Mouse (Mus musculus) C2C12 (cell line): ENCODE measurements around the gene Dlg5. TPM values are rescaled to one million over a fixed set of nuclear protein-coding genes. Genes with fewer than 3 reads are reported as not detected.

ENCODE experiments used
- H3K27me3 ChIP-seq: one replicate; pipeline ENCODE4 v1.6.1; 2011; ENCODE audit not compliant: control insufficient read depth, insufficient read depth, insufficient read length
- H3K36me3 ChIP-seq: one replicate; pipeline ENCODE4 v1.6.1; 2011; ENCODE audit not compliant: control insufficient read depth, insufficient read depth
- H3K4me3 ChIP-seq: one replicate; pipeline ENCODE4 v1.5.1; 2011; ENCODE audit warnings: mild to moderate bottlenecking, control low read depth; ENCODE audit not compliant: poor library complexity, insufficient read depth, severe bottlenecking
- H3K79me2 ChIP-seq: one replicate; pipeline ENCODE4 v1.6.1; 2011; ENCODE audit not compliant: control insufficient read depth, insufficient read depth
- H3K79me3 ChIP-seq: one replicate; pipeline ENCODE4 v1.6.1; 2011; ENCODE audit warnings: low read depth, control low read depth
- H3ac ChIP-seq: one replicate; pipeline ENCODE3; 2011; ENCODE audit warnings: low read depth; ENCODE audit not compliant: control insufficient read depth, insufficient read length
- CEBPB ChIP-seq: IDR thresholded peaks from one replicate; pipeline ENCODE4 v1.6.1; 2011; ENCODE audit warnings: low read depth, mild to moderate bottlenecking, control low read depth, moderate library complexity
- CTCF ChIP-seq: IDR thresholded peaks from one replicate; pipeline ENCODE4 v1.5.1; 2011; ENCODE audit not compliant: control insufficient read depth, insufficient read depth, insufficient read length
- FOSL1 ChIP-seq: IDR thresholded peaks from one replicate; pipeline ENCODE4 v1.8.0; 2011; ENCODE audit warnings: mild to moderate bottlenecking, low read length; ENCODE audit not compliant: poor library complexity, insufficient read depth, severe bottlenecking
- MAX ChIP-seq: IDR thresholded peaks from one replicate; pipeline ENCODE4 v1.6.1; 2011; ENCODE audit warnings: mild to moderate bottlenecking, control low read depth
- MYOD1 ChIP-seq: IDR thresholded peaks from one replicate; pipeline ENCODE4 v1.6.1; 2011; ENCODE audit warnings: low read depth; ENCODE audit not compliant: control insufficient read depth, insufficient read length
- MYOG ChIP-seq: IDR thresholded peaks from one replicate; pipeline ENCODE4 v1.6.1; 2011; ENCODE audit not compliant: control insufficient read depth, insufficient read length; ENCODE audit errors: extremely low read depth
- USF1 ChIP-seq: IDR thresholded peaks from one replicate; pipeline ENCODE4 v1.6.1; 2011; ENCODE audit warnings: low read depth, mild to moderate bottlenecking, control low read depth, moderate library complexity
- polyA plus RNA-seq: library from polyadenylated mRNA; unstranded; fragments of >200 nt; fragmentation: generic; extraction: Trizol; gene quantifications from one replicate; pipeline ENCODE4 v1.2.1, GENCODE M21; 2012; ENCODE audit warnings: missing spikeins

Gene Dlg5
- polyA plus RNA-seq, 1 experiment = 59.6 TPM

DNA sequence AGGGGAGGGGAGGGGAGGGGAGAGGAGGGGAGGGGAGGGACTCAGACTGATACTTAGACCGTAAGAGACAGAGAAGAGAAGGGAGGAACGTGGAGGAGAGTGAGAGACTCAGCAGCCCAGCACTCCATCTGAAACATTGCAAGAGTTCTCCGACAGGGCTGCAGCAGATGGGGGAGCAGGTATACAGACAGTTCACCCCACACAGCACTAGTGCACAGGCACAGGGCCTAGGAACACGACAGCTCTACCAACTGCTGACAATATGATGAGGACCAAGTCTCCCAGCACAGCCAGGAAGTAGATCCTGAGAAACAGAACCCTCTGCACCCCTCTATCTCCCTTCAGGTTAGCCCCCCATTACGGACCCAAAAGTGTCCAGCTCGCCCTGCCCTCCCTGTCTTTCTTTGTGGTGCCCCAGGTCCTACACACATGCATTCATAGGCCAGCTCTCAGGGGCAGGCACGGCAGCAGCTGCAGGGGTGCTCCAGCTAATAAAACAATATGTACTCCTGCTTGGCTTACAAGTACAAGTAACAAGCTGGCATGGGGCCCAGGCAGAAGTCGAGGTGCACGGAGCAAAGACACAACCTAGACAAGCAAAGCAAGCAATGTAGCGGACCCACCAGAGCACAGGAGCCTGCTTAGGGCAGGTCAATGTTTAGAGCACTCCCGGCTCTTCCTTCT lies 28.9 kb downstream of the Dlg5 start:
- TF ChIP-seq CEBPB (no peak), MYOG (no peak), CTCF (no peak), FOSL1 (no peak), USF1 (no peak), MYOD1 (no peak), MAX (no peak)
- Histone ChIP-seq H3K4me3 (no peak overlapping the region), H3K79me2 (peaks cover 86% of the 10 kb centered on the region), H3ac (no peak overlapping the region), H3K27me3 (no peaks in the 10 kb centered on the region), H3K79me3 (peaks cover 69% of the 10 kb centered on the region), H3K36me3 (peaks cover 7% of the 10 kb centered on the region)

DNA sequence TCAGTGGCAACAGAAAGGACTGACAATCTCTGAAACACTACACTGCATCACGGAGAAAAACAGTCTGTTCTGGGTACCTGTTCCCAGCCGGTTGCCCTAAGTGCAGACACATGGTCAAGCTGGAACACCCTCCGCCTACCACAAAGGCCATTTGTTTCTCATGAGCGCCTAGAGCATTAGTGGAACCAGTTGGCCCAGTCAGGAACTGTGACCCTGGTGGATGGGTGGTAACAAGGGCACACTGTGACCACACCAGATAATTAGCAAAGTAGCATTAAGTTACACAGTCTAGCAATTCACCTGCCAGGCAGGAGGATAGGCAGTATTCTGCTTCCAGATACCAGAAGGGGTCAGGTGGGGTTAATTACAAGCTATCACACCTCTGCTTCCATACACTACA lies 29.7 kb downstream of the Dlg5 start:
- peaks cover 86% of the 10 kb centered on the region for H3K79me2 ChIP-seq
- H3ac ChIP-seq = no peak overlapping the region
- no peak overlapping the region for H3K4me3 ChIP-seq
- peaks cover 70% of the 10 kb centered on the region for H3K79me3 ChIP-seq
- peaks cover 7% of the 10 kb centered on the region for H3K36me3 ChIP-seq
- H3K27me3 ChIP-seq = no peaks in the 10 kb centered on the region
- TF ChIP-seq FOSL1 (no peak), CEBPB (no peak), MYOD1 (no peak), CTCF (no peak), MAX (no peak), MYOG (no peak), USF1 (no peak)

DNA sequence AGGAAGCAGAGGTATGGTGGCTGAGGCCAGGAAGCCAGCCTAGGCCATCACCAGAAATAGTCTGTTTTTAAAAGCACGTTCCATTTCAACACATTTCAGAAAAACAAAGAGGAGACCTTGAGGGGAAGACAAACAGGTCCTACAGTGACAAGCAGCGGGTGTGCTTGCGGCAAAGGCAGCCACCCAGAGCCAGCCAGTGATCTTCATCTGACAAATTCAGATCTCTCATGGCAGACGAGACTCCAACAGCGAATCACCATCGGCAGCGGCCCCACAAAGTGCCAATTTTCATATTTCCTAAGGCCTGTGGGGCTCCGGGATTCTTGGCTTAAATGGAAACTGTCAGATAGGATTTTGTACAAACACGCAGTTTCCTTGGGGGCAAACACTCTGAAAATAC lies 31.3 kb downstream of the Dlg5 start:
- peaks cover 8% of the 10 kb centered on the region for H3K36me3 ChIP-seq
- no peak overlapping the region for H3ac ChIP-seq
- no peaks in the 10 kb centered on the region for H3K27me3 ChIP-seq
- H3K79me2 ChIP-seq = peaks cover 86% of the 10 kb centered on the region
- no peak overlapping the region for H3K4me3 ChIP-seq
- TF ChIP-seq MAX = no peak
- no peak for TF ChIP-seq CEBPB
- TF ChIP-seq MYOD1 = no peak
- TF ChIP-seq MYOG = no peak
- no peak for TF ChIP-seq FOSL1
- TF ChIP-seq USF1 = no peak
- no peak for TF ChIP-seq CTCF
- peaks cover 70% of the 10 kb centered on the region for H3K79me3 ChIP-seq

DNA sequence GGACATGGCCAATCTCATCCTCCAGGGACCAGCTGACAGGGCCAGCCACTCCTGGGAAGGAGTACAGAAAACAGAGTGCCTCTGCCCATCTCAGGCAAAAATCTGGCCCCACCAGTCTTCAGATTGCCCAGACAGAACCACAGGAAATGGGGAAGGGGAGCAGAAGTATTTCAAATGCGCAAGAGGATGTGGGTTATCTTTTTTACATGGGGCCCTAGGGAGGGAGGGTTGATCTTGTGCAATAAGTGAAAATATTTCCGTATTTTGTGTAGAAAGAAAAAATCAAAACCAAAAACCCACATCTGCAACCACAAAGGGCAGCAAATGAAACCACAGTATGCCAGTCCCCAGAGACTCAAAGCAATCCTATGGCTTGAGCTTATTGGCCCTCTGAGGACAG lies 32.4 kb downstream of the Dlg5 start:
- Histone ChIP-seq H3K4me3 (no peak overlapping the region), H3K27me3 (no peaks in the 10 kb centered on the region)

DNA sequence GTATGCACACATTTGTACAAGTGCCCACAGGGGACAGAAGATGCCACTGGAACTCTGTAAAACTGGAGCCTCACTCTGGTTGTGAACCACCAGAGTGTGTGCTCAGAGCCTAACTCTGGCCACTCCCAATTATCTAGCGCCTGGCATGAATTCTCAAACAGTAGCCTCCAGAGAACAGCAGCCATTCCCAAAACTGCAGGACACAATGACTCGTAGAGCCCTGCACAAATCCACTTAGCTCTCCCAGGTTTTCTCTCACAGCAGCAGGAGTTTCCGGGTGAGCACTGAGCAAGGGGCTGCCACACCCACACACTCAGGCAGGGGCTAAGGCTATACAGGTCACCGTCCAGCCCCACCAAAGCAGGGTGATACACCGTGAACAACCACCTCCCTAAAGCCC lies 32.9 kb downstream of the Dlg5 start:
- Histone ChIP-seq H3K79me2 (peaks cover 86% of the 10 kb centered on the region), H3ac (peak overlapping the region; percentile 19), H3K79me3 (peaks cover 73% of the 10 kb centered on the region), H3K36me3 (peaks cover 8% of the 10 kb centered on the region), H3K27me3 (no peaks in the 10 kb centered on the region), H3K4me3 (no peak overlapping the region)
- TF ChIP-seq MYOD1 (no peak), MYOG (no peak), MAX (no peak), CEBPB (no peak), CTCF (no peak), USF1 (no peak), FOSL1 (no peak)

More for the DNA sequence above, 32.4 kb downstream of the Dlg5 start:
- TF ChIP-seq MYOD1 = peak; percentile 20
- TF ChIP-seq CTCF = no peak
- peak; percentile 100 for TF ChIP-seq CEBPB
- Histone ChIP-seq H3ac (no peak overlapping the region), H3K36me3 (peaks cover 8% of the 10 kb centered on the region), H3K79me2 (peaks cover 86% of the 10 kb centered on the region), H3K79me3 (peaks cover 71% of the 10 kb centered on the region)

DNA sequence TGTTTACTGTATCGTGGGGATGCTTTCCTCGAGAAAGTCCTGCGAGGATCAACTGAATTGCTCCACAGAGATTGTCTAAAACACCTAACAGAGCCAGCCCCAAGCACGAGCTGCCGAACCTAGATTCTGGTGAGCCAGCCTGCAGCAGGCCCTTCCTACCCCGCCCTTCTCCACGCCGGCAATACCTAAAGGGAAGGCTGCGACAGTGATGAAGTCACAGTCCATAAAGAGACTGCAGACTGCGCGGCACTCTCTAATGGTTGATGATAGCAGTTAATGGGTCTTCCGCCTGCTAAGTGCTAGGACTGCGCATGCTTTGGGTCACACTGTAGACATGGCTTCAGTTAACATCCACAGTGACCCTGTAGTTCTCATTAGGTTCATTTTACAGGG lies 38.4 kb downstream of the Dlg5 start:
- Histone ChIP-seq H3K79me2 (peaks cover 96% of the 10 kb centered on the region), H3K79me3 (peaks cover 77% of the 10 kb centered on the region), H3ac (no peak overlapping the region), H3K36me3 (peaks cover 8% of the 10 kb centered on the region), H3K27me3 (no peaks in the 10 kb centered on the region), H3K4me3 (no peak overlapping the region)
- TF ChIP-seq MYOG = no peak
- TF ChIP-seq CEBPB = no peak
- no peak for TF ChIP-seq FOSL1
- no peak for TF ChIP-seq CTCF
- TF ChIP-seq MYOD1 = no peak
- no peak for TF ChIP-seq USF1
- TF ChIP-seq MAX = no peak
